Mouse (Mus musculus): ENCODE measurements around the gene Kif3a.

DNA sequence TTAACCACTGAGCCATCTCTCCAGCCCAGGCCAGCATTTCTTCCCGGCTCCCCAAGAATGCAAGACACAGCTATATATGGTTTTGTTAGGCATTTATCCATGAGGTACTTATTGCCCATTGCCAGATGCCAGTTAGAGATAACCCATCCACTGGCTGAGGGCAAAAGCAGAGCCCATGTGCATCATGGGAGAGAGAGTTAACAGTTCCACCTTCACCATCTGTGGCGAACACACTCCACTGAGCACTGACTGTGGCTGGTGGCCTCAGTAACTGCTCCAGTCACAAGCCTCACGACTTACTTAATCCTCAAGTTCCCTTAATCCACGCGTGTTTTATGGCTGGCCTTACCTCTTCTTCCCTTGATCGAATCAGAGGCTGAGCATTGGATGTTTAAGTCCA, 42.1 kb downstream of the Kif3a start:
- TF ChIP-seq CTCF (IDR thresholded peaks at IDR 0.05; ENCODE audit: insufficient read depth, low read depth, low read length) (no peak), POLR2A (IDR thresholded peaks at IDR 0.05; ENCODE audit: insufficient read depth, low read depth, low read length) (no peak)
